Mouse (Mus musculus) hindbrain, embryonic 15.5 days (tissue): ENCODE measurements around the gene Mtr. TPM values are rescaled to one million over a fixed set of nuclear protein-coding genes. Genes with fewer than 3 reads are reported as not detected.

Experiments
- ATAC-seq: fragments of 200-750 bp; cut with Nextera tagmentation; 2 replicates; pipeline ENCODE4 v1.8.0; 2017; ENCODE audit warnings: low read depth, moderate number of reproducible peaks, moderate TSS enrichment; ENCODE audit not compliant: low FRiP score
- H3K27ac ChIP-seq: fragments of 300-500 bp; sonication (generic); replicated peaks from 2 replicates; pipeline ENCODE4 v1.5.1; 2015; ENCODE audit warnings: mild to moderate bottlenecking, inconsistent platforms
- H3K27me3 ChIP-seq: fragments of 300-500 bp; sonication (generic); 2 replicates; pipeline ENCODE4 v1.6.1; 2015; ENCODE audit warnings: control low read depth, inconsistent platforms
- H3K36me3 ChIP-seq: fragments of 300-500 bp; sonication (generic); 2 replicates; pipeline ENCODE4 v1.6.1; 2015; ENCODE audit warnings: control low read depth, inconsistent platforms
- H3K4me1 ChIP-seq: fragments of 300-500 bp; sonication (generic); replicated peaks from 2 replicates; pipeline ENCODE4 v1.6.1; 2015; ENCODE audit warnings: control low read depth, inconsistent platforms
- H3K4me2 ChIP-seq: fragments of 300-500 bp; sonication (generic); 2 replicates; pipeline ENCODE4 v1.6.1; 2015; ENCODE audit warnings: moderate library complexity, mild to moderate bottlenecking, inconsistent platforms
- H3K4me3 ChIP-seq: fragments of 300-500 bp; sonication (generic); 2 replicates; pipeline ENCODE4 v1.5.1; 2015; ENCODE audit warnings: mild to moderate bottlenecking, inconsistent platforms
- H3K9ac ChIP-seq: fragments of 300-500 bp; sonication (generic); 2 replicates; pipeline ENCODE4 v1.6.1; 2015; ENCODE audit warnings: inconsistent platforms
- H3K9me3 ChIP-seq: fragments of 300-500 bp; sonication (generic); 2 replicates; pipeline ENCODE4 v1.6.1; 2016; ENCODE audit warnings: control low read depth, inconsistent platforms
- WGBS: fragments of 180-500 bp; shearing (Covaris S2); methylation state at CpG from one replicate; pipeline ENCODE4 v1.1.7; 2015; 5-methylcytosine and 5-hydroxymethylcytosine counted together
- polyA plus RNA-seq: library from polyadenylated mRNA; unstranded; fragments of >200 nt; fragmentation: Nextera tagmentation; extraction: Ambion mirVana; gene quantifications from 2 replicates; pipeline ENCODE4 v1.2.1, GENCODE M21; 2015

Mtr gene
- polyA plus RNA-seq, 1 experiment from 2014 or later = 4.0 TPM

DNA sequence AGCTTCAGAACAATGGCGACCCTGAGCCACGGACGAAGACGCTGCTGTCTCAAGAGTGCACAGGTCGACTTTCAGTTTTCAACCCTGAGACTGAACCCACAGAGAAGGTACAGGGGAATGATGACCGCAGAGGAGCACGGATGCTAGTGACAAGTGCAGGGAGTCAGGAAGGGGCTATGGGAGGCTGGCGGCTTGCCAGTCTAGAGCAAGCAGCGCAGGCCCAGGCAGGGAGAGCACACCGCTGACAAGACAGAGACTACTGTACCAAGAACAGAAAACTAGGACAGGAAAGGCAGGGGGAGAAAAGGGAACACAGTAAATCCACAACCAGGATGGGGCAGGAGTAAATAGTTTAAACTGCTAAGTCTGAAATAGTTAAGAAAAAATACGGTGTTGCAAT lies 69.1 kb downstream of the Mtr start:
- 88% methylated on average over 11 of the region's 11 CpGs for WGBS
- Histone ChIP-seq H3K4me3 (no peak overlapping the region), H3K27ac (no peak overlapping the region), H3K4me2 (no peak overlapping the region), H3K4me1 (no peaks in the 10 kb centered on the region), H3K36me3 (peaks cover 4% of the 10 kb centered on the region; the same call in 1 of the 2 replicates), H3K9ac (no peak overlapping the region), H3K27me3 (no peaks in the 10 kb centered on the region), H3K9me3 (no peaks in the 10 kb centered on the region)
- ATAC-seq = no peak

DNA sequence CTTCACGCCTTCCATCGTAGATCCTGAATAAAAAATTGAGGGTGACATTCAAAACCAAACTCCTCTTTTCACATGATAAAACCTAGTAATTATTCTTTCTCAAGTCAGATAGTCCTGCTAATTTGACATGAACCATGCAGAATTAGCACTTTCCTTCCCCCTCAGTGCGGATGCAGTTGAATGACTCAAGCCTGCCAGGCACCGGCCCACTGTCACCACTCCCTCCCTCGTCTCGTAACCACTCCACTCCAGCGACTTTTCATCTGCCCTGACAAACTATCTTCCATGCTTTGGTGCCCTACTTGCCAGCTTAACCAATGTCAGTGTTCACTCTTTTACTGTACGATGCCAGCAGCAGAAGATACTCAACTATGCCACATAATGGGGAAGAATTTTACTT lies 78.4 kb downstream of the Mtr start:
- Histone ChIP-seq H3K27ac (no peak overlapping the region), H3K36me3 (no peaks in the 10 kb centered on the region), H3K9me3 (no peaks in the 10 kb centered on the region), H3K4me3 (no peak overlapping the region), H3K4me2 (no peak overlapping the region), H3K4me1 (no peaks in the 10 kb centered on the region), H3K27me3 (no peaks in the 10 kb centered on the region), H3K9ac (no peak overlapping the region)
- ATAC-seq = no peak
- 68% methylated on average over 8 of the region's 8 CpGs for WGBS

DNA sequence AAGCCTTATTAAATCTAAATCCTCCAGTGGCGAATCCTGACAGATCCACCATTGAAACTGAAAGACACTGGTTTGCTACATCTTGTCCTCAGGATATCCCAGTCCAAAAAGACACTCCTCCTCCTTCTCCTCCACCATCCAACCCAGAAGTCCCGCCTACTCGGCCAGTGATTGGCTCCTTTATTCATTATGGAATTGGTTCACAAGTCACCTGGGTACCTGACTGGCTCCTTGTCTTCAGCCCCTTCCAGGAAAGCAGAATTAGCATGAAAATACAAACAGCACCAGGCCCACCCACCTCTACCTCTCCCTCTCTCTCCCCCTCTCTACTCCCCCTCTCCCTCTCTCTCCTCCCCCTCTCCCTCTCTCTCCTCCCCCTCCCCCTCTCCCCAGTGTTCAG lies 81.2 kb downstream of the Mtr start:
- H3K9me3 ChIP-seq = no peaks in the 10 kb centered on the region
- H3K27me3 ChIP-seq = no peaks in the 10 kb centered on the region
- H3K4me3 ChIP-seq = no peak overlapping the region
- 0 out of 2 replicates have a peak, but pooled peaks have one; percentile 36 for ATAC-seq
- 0 out of 2 replicates have a peak, but pooled peaks cover 4% of the 10 kb centered on the region for H3K4me1 ChIP-seq
- no peak overlapping the region for H3K9ac ChIP-seq
- H3K27ac ChIP-seq = no peak overlapping the region
- no peaks in the 10 kb centered on the region for H3K36me3 ChIP-seq
- H3K4me2 ChIP-seq = no peak overlapping the region
- WGBS = 44% methylated on average over 3 of the region's 3 CpGs

DNA sequence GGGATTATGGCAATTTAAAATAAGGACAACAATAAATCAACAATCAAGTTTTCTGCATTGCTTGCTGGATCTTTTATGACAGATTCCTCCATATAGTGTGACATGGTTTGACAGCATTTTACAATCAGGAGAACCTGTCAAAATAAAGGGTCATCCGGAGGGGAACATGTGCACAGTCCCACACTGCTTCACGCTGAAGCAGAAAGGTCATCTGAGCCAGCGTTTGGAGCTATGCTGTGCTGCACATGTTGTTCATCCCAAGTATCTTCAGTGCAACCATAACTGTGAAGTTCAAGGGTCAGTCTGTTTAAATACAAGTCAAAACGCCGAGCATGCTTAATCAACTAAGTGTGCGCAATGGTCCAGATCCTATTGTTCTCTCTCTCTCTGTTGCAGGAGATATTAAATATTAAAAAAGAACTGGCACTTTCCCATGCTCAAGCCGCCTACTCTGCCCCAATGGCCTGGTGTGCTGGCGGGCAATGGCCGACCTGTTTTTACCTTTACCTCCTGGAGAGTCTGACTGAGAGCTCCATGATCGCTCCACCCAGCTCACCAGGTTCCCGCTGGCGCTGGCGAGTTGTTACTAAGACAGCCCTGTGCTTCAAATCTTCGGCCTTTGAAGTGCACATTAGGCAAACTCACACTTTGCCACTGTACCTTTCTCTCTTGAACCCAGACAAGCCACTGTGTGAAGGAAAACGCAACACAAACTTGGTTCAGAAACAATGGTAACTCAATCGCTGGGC lies 81.8 kb downstream of the Mtr start:
- 0 out of 2 replicates have a peak, but pooled peaks cover 4% of the 10 kb centered on the region for H3K4me1 ChIP-seq
- no peaks in the 10 kb centered on the region for H3K36me3 ChIP-seq
- no peak overlapping the region for H3K4me2 ChIP-seq
- no peak overlapping the region for H3K4me3 ChIP-seq
- H3K9me3 ChIP-seq = no peaks in the 10 kb centered on the region
- no peaks in the 10 kb centered on the region for H3K27me3 ChIP-seq
- ATAC-seq = 0 out of 2 replicates have a peak, but pooled peaks have one; percentile 35
- whole genome bisulfite sequencing = 38% methylated on average over 16 of the region's 16 CpGs
- H3K27ac ChIP-seq = no peak overlapping the region
- no peak overlapping the region for H3K9ac ChIP-seq

DNA sequence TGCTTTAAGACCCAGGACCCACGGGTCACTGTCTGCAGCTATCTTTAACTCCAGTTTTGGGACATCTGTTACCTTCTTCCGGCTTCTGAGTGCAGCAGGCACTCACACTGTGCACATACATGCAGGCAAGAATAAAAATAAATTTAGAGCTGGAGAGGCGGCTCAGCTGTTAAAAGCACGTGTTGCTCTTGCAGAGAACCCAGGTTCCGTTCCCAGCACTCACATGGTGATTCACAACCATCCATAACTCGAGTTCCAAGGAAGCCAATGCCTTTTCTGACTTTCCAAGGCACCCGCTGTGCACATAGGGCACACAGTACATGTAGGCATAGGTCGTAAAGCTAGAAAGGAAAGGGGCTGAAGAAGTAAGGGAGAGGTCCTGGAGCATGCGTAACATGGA lies 90.6 kb downstream of the Mtr start:
- Histone ChIP-seq H3K27me3 (no peaks in the 10 kb centered on the region), H3K4me2 (no peak overlapping the region), H3K36me3 (no peaks in the 10 kb centered on the region), H3K27ac (no peak overlapping the region), H3K9me3 (no peaks in the 10 kb centered on the region), H3K4me3 (no peak overlapping the region), H3K9ac (no peak overlapping the region), H3K4me1 (peaks cover 9% of the 10 kb centered on the region; the same call in 1 of the 2 replicates)
- WGBS = 88% methylated on average over 9 of the region's 9 CpGs
- no peak for ATAC-seq

DNA sequence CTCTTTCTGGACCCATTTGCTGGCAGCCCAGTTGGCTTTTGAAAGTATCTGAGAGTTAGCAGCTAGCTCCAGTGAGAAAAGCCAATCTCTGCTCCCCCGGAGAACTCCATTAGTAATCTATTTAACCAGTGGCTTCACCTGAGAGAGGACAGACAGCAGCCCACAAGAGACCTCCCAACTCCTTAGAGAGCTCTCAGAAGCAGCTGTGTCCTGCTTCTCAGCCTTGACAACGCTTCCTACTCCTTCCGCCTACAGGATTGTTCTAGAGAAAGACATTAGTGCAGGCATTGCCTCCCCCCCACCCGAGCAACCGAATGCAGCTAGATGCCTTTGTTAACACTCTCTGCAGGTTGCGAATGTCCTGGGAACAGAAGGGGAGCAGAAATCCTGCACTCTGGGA lies 91.5 kb downstream of the Mtr start:
- Histone ChIP-seq H3K36me3 (no peaks in the 10 kb centered on the region), H3K27ac (no peak overlapping the region), H3K4me2 (no peak overlapping the region), H3K4me3 (no peak overlapping the region), H3K9me3 (no peaks in the 10 kb centered on the region), H3K9ac (no peak overlapping the region), H3K27me3 (no peaks in the 10 kb centered on the region), H3K4me1 (peaks cover 9% of the 10 kb centered on the region; the same call in 1 of the 2 replicates)
- 6% methylated on average over 6 of the region's 6 CpGs for WGBS
- ATAC-seq = no peak

DNA sequence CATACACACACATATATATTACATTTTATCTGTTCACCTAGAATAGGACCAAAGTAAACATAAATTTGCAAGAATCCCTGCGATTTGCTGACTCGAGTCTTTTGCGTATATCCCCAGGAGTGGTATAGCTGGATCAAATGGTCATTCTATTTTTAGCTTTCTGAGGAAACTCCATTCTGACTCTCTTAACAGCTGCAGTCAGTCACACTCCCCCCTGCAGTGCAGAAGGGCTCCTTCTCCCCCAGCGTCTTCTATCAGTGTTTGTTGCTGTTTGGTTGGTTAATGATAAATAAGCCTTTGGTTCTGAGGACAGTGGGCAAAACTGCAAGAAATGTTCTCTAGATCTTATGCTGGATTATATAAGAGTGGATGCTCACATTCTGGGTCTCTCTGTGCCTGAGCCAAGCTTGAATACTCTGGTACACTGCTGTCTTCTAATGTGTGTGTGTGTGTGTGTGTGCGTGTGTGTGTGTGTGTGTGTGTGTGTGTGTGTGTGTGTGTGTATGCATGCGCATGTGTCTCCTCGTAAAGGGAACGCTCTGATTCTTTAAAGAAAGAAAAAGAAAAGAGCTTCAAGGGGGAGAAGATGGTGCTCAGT lies 92.4 kb downstream of the Mtr start:
- H3K9ac ChIP-seq = no peak overlapping the region
- H3K27ac ChIP-seq = no peak overlapping the region
- no peak overlapping the region for H3K4me3 ChIP-seq
- no peaks in the 10 kb centered on the region for H3K9me3 ChIP-seq
- H3K4me2 ChIP-seq = no peak overlapping the region
- WGBS = 62% methylated on average over 8 of the region's 8 CpGs
- H3K36me3 ChIP-seq = no peaks in the 10 kb centered on the region
- no peaks in the 10 kb centered on the region for H3K27me3 ChIP-seq
- peaks cover 9% of the 10 kb centered on the region; the same call in 1 of the 2 replicates for H3K4me1 ChIP-seq
- ATAC-seq = 0 out of 2 replicates have a peak, but pooled peaks have one; percentile 64

DNA sequence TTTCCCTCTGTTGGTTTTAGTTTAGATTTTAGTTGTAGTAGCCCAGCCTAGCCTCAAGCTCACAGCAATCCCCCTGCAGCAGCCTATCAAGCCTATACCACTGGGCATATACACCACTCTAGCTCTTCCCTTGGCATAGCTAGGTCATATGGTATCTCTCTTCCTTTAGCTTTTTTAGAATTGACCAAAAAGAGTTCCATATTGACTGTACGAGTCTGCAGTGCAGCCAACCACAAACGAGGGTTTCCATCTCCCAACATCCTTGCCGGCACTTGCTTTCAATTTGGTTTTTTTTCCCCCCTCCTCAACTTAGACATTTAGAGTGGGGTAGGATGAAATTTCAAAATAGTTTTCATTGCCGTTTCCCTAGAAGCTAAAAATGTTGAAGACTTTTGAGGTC lies 95.5 kb downstream of the Mtr start:
- WGBS = 94% methylated on average over 4 of the region's 4 CpGs
- no peaks in the 10 kb centered on the region for H3K27me3 ChIP-seq
- H3K4me2 ChIP-seq = no peak overlapping the region
- ATAC-seq = no peak
- no peaks in the 10 kb centered on the region for H3K36me3 ChIP-seq
- H3K9ac ChIP-seq = no peak overlapping the region
- H3K9me3 ChIP-seq = no peaks in the 10 kb centered on the region
- H3K27ac ChIP-seq = no peak overlapping the region
- H3K4me1 ChIP-seq = peaks cover 18% of the 10 kb centered on the region
- no peak overlapping the region for H3K4me3 ChIP-seq

DNA sequence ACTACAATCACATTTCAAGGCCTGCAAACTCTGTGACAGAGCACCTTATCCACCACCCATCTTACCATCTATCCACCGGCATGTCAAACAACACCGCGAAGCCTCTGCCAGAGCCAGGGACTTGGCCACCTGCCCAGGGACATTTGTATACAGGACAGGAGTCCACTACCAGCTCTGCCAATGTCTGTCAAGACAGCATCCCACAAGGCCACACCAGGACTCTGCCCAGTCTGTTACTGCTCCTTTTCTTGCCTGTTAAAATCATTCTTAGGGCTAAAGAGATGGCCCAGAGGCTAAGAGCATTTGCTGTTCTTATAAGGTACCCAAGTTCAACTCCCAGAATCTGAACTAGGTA lies 97.8 kb downstream of the Mtr start:
- Histone ChIP-seq H3K27me3 (no peaks in the 10 kb centered on the region), H3K9me3 (no peaks in the 10 kb centered on the region), H3K4me1 (peaks cover 9% of the 10 kb centered on the region), H3K36me3 (no peaks in the 10 kb centered on the region), H3K27ac (no peak overlapping the region), H3K9ac (no peak overlapping the region), H3K4me2 (no peak overlapping the region), H3K4me3 (no peak overlapping the region)
- 49% methylated on average over 3 of the region's 3 CpGs for WGBS
- peak; percentile 52; the same call in 1 of the 2 replicates for ATAC-seq

DNA sequence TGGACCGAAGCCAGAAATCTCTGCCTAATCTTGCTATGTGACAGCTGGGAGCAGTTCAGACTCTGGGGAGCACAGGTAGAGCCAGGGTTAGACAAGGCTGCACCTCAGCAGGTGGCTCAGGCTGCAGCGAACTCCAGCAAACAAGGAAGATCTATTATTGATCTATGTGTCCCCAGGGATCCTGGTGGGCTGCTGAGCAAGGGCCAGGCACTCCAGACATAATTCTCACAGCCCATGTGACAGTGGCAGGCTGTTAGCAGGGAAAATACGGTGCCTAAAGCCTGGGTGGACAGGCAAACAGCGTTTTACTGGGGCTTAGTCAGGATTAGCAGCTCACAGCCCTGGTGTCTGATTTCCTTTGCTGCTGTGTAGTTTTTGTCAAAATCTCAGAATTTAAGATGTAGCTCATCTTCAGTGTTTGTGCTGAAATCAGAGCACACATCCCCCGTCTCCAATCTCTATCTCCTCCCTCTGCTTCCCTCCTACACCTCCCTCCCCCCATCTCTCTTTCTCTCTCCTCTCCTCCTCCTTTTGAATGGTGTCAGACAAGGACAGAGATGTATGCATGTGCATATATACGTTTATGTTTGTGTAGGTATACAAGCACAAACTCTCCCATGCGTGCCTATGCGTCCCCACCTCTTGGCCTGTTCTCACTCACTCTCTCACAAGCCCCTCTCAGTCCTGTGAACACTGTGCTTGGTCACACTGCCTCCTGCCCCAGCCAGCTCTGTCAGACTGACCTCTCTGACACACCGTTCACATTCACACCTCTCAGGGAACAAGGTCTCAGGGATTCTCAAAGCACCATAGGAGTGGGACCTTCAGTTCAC lies 98.4 kb downstream of the Mtr start:
- ATAC-seq = 0 out of 2 replicates have a peak, but pooled peaks have one; percentile 36
- no peaks in the 10 kb centered on the region for H3K9me3 ChIP-seq
- no peaks in the 10 kb centered on the region for H3K27me3 ChIP-seq
- WGBS = 51% methylated on average over 9 of the region's 9 CpGs
- H3K4me2 ChIP-seq = no peak overlapping the region
- no peak overlapping the region for H3K4me3 ChIP-seq
- no peaks in the 10 kb centered on the region for H3K36me3 ChIP-seq
- peaks cover 9% of the 10 kb centered on the region for H3K4me1 ChIP-seq
- no peak overlapping the region for H3K27ac ChIP-seq
- H3K9ac ChIP-seq = no peak overlapping the region

DNA sequence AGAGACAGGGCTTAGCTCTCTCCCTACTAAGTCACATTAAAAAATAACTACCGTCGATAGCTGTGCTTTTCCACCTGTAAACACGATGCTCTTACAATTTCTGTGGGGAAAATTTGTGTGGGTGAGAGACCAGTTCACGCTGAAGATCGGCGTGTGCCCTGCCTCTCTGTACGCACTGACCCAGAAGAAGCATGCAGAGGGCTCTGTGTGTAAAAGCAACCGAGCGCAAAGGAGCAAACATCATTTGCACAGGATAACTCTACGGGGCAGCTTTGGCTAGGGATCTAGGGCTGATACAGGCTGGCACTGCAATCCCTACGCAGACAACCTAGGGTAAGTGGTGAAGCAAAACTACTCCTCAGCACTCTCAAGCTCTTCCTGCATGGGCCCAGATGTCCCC lies 104.0 kb downstream of the Mtr start:
- WGBS = 73% methylated on average over 11 of the region's 11 CpGs
- no peaks in the 10 kb centered on the region for H3K4me1 ChIP-seq
- H3K27me3 ChIP-seq = no peaks in the 10 kb centered on the region
- H3K27ac ChIP-seq = no peak overlapping the region
- H3K36me3 ChIP-seq = no peaks in the 10 kb centered on the region
- H3K9ac ChIP-seq = no peak overlapping the region
- H3K4me3 ChIP-seq = no peak overlapping the region
- H3K4me2 ChIP-seq = no peak overlapping the region
- no peak for ATAC-seq
- no peaks in the 10 kb centered on the region for H3K9me3 ChIP-seq

DNA sequence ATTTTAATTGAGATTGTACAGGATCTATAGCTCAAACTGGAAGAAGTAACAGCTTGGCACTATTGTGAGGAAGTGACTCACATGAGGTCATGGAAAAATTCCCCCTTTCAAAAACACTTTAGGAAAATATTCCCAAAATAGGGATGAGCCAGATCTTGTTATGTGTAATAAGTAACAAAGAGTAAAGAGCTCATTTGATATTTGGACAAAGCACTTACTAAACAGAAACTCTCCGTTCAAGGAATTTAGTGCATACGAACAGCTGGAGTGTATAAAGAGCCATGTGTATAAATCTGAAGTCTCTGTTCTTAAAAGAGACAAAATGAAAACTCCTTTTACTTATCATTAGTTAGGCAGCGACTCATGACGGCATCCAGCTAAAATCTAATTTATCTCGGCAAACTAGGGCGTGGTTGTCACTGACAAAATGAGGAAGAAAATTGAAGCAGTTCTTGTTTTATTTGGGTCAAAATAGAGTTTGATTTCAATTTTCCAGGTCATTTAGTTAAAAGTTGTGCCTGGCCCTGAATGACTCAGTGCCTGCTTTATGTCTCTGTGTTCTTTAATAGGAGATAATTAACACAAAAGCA lies 110.9 kb downstream of the Mtr start:
- H3K9me3 ChIP-seq = no peaks in the 10 kb centered on the region
- ATAC-seq = no peak
- H3K9ac ChIP-seq = no peak overlapping the region
- H3K36me3 ChIP-seq = no peaks in the 10 kb centered on the region
- WGBS = 73% methylated on average over 6 of the region's 6 CpGs
- no peaks in the 10 kb centered on the region for H3K27me3 ChIP-seq
- no peaks in the 10 kb centered on the region for H3K4me1 ChIP-seq
- no peak overlapping the region for H3K27ac ChIP-seq
- H3K4me3 ChIP-seq = no peak overlapping the region
- H3K4me2 ChIP-seq = no peak overlapping the region
